Mouse (Mus musculus) liver (tissue): ENCODE data around the gene Smim12.

Experiments
- DNase-seq: peaks from one replicate; pipeline ENCODE4 v3.0.0-alpha.2; 2020; ENCODE audit warnings: mixed read lengths

The Smim12 gene

DNA sequence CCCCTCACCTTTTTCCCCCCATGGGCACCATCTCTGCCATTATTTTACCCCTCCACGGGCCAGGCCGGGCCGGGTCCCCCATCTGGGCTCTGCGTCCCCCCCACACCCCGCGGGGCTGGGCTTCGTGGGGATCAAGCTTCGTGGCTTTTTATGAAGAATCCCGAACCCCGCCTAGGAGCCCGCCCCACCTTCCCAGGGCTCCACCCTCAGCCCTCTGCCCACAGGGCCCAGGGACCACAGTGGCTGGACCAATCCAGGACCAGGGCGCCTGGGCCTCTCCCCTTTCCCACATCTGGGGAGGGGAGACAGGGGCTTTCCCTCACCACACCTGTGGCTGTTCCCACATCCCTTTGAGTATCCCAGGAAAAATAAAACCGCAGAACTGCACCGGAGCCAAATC is 7.0 kb upstream of the Smim12 start:
- no peak for DNase-seq

DNA sequence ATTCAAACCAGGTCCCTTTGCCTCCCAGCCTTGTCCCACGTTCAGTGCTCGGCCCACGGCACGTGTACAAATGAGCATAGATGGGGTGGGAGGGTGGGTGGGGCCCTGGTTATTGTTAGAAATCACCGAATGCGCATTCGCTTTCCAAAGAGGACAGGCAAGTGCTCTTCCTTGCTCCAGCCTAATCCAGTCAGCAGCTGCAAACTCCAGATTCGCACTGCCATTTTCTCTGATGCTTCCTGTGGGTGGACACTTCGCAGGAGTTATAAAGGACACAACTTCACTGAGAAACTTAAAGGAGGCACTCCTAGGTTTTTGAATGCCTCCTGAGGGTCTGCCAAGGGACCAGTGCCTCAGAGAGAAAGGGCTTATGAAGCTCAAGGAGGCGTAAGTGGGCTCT is 6.3 kb upstream of the Smim12 start:
- no peak for DNase-seq

DNA sequence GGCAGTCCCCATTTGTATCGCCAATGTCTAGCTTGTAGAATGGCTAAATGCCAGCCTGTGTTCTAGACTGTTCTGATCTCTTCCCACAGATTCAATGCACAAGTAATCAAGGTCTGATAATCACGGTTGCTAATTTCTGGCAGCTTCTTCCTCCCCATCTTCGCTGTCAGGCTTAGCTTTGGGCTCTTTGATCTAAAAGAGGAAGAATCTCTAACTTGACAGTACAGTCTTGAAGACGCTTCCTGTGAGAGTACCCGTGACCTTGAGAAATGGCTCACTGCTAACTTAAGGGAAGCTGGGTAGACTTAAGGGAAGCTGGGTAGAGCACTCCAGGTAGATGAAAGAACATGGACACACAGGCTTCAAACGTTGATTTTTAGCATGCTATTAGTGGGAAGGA is 888 bp upstream of the Smim12 start:
- no peak for DNase-seq

DNA sequence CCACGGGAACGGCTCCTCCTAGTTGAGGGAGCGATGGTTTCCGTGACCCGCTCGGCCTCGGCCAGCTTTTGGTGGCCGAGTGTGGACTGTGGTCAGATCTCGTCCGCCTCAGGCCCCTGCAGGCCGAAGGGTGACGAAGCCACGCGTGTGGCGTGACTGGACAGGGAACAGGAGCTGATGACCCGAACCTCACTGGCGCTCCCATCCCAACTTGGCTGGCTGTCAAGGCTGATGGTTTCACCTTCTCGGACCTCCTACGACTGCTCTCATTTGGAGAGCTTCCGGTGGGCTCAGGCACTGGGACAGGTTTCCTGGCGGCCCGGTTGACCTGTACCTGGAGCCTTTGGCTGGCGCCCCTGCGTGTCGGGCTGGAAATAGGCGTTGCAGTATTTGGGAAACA is 369 bp downstream of the Smim12 start:
- DNase-seq: peak; percentile 28

DNA sequence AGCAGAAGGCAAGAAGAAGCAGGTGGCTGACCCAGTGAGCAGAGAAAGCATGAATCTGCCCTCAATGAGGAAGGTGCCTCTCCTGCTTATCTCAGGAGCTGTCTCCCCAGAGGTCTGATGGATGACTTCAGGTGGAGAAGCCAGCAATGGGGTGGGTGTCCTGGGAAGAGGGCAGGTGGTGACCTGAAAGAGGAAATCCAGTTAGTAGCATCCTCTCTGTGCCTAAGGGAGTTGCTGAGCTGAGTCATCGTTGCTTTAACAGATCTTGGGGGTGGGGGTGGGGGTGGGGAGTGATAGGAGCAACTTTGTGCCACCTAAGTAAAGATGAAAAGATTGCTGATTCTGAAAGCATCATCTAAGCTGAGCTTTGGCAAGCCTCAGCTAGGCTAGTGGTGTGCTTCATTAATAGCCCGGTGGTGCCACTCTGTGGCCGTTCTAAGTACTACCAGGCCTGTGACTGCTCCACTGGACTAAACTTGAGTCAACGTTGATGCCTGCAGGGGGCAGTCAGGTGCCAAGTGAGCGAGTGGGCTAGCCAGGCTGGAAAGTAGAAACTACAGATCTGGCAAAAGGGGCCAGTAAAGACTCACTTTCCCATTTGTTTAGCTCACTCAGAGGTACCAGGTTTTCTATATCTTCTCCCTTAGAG is 6.2 kb downstream of the Smim12 start:
- peak; percentile 87 for DNase-seq

DNA sequence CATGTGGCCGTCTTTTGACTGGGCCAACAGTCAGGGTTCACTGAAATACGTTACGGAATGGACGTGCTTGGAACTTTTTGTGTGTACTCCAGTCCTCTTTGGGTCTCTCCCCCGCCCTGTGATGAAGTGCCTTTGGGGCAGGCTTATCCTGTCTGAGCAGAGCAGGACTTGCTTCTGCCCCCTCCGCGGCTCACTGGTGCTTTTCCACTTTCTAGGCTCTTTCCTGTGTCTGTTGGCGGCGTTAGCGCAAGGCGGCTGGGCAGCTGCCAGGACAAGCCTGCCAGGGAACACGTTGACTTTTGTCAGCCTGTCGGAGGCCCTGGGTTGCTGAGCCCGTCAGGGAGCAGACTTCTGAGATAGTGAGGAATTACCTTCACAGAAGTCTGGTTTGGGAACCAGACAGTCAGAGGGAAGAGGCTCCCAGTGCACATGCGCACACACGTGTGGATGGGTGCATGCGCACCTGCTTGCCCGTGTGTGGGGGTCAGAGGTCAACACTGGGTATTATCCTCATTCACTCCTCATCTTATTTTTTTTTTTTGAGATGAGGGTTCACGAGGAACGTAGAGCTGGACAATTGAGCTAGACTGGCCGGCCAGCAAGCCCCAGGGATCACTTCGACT is 8.5 kb downstream of the Smim12 start:
- DNase-seq: peak; percentile 13

DNA sequence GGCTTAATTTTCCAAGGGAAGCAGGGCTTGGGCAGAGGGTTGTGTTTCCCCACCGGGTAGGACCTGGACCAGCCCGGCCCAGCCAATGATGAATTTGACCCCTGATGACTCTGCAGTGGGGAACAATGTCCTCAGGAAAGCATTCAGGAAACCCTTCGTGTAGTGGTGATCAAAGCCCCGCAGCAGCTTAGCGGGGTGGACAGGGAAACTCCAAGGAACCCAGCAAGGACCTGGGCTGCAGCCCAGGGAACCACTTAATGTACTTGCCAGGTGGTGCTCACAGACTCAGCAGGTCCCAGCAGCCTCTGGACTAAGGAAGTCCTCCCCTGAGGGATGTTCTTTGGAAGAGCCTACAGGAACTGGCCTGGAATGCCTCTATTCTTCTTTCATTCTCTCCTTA is 13.2 kb downstream of the Smim12 start:
- DNase-seq: no peak

DNA sequence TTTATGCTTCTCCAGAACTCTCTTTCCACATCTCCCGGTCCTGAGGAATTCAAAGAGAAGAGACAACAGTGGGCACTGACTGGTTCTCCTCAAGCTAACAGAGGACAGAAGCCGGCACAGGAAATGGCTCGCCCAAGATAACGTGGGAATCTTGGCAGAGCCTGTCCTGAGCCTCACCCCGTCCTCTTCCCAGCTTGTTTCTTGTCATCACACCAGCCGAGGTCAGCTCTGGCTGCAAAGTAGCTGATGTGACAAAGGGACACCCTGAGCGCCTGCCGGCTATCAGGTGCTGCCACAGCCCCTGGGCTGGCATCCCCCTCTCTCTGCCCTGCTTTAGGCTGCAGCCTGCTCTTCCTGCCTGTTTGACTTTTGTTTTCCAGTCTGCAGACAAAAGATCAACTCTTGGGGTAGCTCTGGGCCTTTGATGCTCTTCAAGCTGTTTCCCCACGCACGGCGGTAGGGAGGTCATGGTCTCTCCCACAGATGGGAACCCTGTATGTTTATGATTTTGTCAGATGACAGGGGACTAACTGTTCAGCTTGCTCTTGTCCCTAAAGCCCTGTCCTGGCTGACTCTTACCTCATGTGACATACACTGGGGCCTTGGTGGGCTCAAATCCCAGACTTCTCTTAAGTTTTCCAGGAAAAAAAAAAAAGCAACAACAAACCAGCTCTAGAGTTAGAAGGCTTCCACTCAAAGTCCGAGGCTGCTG is 14.8 kb downstream of the Smim12 start:
- no peak for DNase-seq

DNA sequence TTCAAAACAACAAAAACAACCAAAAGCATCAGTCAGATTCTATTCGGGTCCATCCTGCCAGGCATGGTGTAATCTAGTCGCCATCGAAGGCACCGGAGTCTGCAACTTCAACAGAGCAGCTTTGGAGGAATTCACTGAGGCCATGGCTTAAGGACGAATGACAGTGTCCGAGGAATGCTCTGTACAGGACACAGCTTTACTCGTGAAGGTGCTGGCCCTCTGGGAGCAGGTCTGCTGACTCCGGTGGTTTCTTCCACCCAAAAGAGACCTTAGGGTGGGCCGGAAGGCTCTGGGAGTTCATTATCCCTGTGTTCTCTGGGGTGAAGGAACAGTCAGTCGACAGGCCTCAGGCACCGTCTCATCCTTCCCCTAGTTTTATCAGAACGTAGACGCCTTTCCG is 18.0 kb downstream of the Smim12 start:
- no peak for DNase-seq

DNA sequence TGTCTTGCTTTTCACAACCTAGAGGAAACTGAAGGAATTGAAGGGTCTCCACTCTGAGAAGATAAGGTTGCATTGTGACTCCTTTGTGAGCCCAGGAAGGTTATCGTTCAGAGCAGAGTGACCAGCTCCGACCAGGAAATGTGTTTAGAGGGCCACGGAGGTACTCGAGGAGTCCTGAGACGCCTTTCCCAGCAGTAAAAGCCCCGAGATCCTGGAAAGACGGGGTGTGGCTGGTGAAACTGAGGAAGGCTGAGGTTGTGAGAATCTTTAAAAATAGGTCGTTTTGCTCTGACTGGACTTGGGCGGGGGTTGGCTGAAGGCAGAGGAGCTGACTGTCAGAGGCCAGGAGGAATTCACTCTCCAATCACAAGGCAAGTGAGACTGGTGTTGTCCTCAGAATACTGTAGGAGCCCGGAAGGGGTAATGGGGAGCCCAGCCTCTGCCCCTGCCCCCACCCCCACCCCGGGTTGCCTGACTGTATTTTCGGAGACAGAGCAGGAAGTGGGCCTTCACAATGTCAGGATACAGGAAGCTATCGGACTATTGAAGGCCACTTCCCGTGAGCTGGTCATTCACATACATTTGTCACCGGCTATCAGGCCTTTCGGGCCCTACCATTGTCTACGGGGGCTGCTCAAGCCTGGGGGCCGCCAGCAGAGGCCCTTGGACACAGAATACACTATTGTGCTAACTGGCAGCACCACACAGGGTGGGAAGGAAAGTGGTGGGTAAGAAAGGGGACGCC is 20.0 kb downstream of the Smim12 start:
- no peak for DNase-seq

DNA sequence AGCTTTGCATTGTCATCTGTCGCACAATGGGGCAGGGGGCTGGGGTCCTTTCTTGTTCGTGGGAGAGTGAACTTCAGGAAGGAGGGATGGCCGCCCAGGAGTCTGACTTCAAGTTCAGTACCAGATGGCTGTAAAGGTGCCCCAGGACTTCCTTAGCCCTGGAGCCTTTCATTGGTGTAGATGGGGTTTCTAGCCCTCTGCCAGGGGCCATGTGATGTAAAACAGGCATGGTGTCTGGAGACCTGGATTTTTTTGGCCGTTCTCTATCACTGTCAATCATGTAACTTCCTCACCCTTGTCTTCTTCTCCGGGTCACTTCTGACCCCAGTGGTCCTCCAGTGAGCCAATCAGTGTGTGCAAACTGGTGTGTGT is 20.6 kb downstream of the Smim12 start:
- DNase-seq: no peak

DNA sequence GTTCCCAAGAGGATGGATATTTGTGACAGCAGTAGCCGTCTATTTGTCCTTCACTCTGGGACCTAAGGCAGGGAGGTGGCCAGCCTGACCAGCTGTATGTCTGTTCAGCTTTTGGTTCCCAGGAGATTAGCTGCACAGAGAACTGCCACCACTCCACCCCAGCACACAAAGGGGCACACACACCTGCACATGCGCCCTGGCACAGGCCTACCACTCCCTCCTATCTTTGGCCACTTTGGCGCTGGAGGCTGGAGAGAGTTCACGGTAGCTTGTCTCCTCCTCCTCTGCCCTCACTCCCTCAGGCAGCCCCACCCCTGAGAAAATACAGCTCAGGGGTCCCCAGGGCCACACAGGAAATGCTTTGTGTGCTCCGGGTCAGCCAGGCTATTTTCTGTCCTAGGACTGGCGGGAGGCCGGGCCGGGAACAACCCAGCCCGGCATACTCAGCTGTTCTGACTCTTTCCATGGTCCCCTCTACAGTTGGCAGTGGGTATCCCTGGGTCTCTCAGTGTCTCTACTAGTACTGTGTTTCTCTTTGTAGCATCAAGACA is 34.9 kb downstream of the Smim12 start:
- no peak for DNase-seq

DNA sequence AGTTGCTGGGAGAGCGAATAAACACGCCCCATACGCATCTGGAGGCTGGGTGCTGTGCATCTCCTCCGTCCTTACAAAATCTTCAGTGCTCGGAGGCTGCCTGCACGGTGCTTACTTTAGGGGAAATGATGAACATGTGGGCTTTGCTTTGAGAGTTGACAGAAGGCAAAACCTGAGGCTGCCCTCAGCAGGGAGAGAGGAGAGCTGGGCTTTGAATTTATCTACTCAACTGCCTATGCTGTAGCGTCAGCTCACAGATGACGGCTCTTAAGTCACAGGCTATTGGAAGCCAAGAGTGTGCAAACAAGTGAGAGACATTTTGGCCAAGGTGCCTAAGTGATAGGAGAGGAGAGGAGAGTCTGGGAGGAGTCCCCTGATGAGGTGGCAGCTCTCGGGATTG is 35.7 kb downstream of the Smim12 start:
- DNase-seq: no peak

DNA sequence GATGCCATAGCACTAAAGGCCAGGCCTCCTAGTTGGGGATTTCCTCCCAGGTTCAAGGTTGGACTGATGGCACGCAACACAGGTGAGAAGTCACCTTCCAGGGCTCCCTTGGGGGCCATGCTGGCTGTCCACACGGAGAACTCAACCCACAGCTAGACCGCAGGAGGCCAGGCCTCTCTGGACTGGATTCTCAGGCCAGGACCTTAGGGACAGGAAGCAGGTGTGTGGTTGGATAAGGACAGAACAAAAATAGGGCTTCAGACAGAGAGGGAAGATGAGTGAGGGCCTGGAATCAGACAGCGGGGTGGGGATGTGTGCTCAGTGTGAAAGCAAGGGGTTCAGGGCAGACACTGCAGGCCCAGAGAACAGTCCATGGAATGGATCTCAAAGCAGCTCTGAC is 43.3 kb downstream of the Smim12 start:
- no peak for DNase-seq

DNA sequence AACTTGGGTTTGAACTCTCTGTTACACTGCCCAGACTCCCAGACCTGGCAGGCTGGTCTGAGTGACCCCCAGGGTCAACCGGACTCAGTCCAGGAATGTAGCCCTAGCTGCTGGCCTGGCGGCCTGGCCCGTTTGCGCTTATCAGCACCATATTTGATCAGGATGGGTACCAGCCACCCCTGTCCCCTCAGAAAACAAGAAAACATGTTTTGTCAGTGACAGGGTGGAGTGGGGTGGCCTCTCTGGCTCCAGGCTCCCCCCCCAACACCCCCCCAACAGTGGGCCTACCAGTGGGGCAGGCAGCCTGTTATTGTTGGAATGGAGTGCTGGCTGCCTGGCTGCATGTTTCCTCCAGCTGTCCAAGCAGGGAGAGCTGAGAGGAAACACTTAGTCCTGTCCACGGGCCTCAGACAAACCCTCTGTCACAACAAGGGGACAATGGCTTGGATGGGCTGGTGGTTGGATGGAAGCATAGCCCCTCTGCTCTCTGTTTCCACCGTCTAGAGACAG is 45.5 kb downstream of the Smim12 start:
- DNase-seq: no peak

DNA sequence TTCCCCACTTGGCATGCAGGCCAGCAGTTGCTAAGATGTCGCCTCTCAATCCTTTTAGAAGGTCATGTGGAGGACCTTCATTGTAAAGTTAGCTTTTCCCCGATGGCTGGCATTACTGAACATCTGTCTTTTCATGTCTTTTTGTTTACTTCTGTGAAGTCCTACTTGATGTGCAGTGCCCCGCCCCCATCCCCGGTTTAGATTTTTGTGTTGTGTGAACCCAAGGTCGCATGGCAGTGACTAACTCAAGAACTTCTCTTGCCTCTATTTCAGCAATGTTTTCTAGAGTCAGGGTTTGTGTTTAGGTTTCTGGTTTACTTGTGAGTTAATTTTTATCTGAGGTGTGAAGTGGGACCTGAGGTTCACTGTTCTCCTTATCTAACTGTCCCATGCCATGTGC is 49.0 kb downstream of the Smim12 start:
- DNase-seq: no peak
